Mouse (Mus musculus) testis, adult 2 months (tissue): ENCODE results near the gene Eya3. TPM values are rescaled to one million over a fixed set of nuclear protein-coding genes. Genes with fewer than 3 reads are reported as not detected.

Source experiments
- H3K27ac ChIP-seq: fragments of 200-500 bp; 2 replicates; pipeline ENCODE4 v1.5.1; 2012; ENCODE audit warnings: low read depth, low read length; ENCODE audit not compliant: control insufficient read depth, insufficient read depth
- H3K27me3 ChIP-seq: fragments of 200-500 bp; 2 replicates; pipeline ENCODE4 v1.6.1; 2012; ENCODE audit warnings: mild to moderate bottlenecking, low read length, moderate library complexity; ENCODE audit not compliant: control insufficient read depth, insufficient read depth
- H3K36me3 ChIP-seq: fragments of 200-500 bp; 2 replicates; pipeline ENCODE4 v1.6.1; 2012; ENCODE audit warnings: mild to moderate bottlenecking, low read length; ENCODE audit not compliant: control insufficient read depth, insufficient read depth
- H3K4me1 ChIP-seq: fragments of 200-500 bp; 2 replicates; pipeline ENCODE4 v1.6.1; 2012; ENCODE audit warnings: low read length; ENCODE audit not compliant: control insufficient read depth, insufficient read depth
- H3K4me3 ChIP-seq: fragments of 200-500 bp; 2 replicates; pipeline ENCODE4 v1.5.1; 2012; ENCODE audit warnings: low read depth, mild to moderate bottlenecking, low read length, moderate library complexity, mixed read lengths; ENCODE audit not compliant: control insufficient read depth
- CTCF ChIP-seq: fragments of 200-500 bp; IDR thresholded peaks from 2 replicates; pipeline ENCODE4 v1.5.1; 2012; ENCODE audit warnings: low read depth, mild to moderate bottlenecking, inconsistent platforms, low read length, moderate library complexity; ENCODE audit not compliant: control insufficient read depth, insufficient read depth, insufficient replicate concordance
- POLR2A ChIP-seq: fragments of 200-500 bp; IDR thresholded peaks from 2 replicates; pipeline ENCODE4 v1.6.1; 2012; ENCODE audit warnings: low read depth, mild to moderate bottlenecking, inconsistent platforms, low read length, moderate library complexity; ENCODE audit not compliant: control insufficient read depth
- polyA plus RNA-seq: library from polyadenylated mRNA; depleted of rRNA; stranded (reverse); fragments of >200 nt; gene quantifications from 2 replicates; pipeline ENCODE4 v1.2.3, GENCODE M21; 2012

The Eya3 gene
- polyA plus RNA-seq, 1 experiment, result 65.2 TPM

GRCm38 (mm10) chr4:132689634-132690033 lies 50.8 kb downstream of the Eya3 start:
- H3K4me3 ChIP-seq, result no peak overlapping the region
- no peak overlapping the region for H3K27ac ChIP-seq
- H3K36me3 ChIP-seq, result no peaks in the 10 kb centered on the region; the same call in none of the 2 replicates
- no peak for TF ChIP-seq POLR2A
- no peak for TF ChIP-seq CTCF
- no peaks in the 10 kb centered on the region for H3K27me3 ChIP-seq
- H3K4me1 ChIP-seq, result no peaks in the 10 kb centered on the region

- no peaks in the 10 kb centered on the region for H3K27me3 ChIP-seq
- no peak overlapping the region for H3K27ac ChIP-seq
- no peak overlapping the region for H3K4me3 ChIP-seq
- H3K36me3 ChIP-seq, result no peaks in the 10 kb centered on the region; the same call in none of the 2 replicates
- TF ChIP-seq POLR2A (no peak), CTCF (no peak)
- no peaks in the 10 kb centered on the region for H3K4me1 ChIP-seq
Observed at GRCm38 (mm10) chr4:132693366-132693765, 54.6 kb downstream of the Eya3 start.

DNA sequence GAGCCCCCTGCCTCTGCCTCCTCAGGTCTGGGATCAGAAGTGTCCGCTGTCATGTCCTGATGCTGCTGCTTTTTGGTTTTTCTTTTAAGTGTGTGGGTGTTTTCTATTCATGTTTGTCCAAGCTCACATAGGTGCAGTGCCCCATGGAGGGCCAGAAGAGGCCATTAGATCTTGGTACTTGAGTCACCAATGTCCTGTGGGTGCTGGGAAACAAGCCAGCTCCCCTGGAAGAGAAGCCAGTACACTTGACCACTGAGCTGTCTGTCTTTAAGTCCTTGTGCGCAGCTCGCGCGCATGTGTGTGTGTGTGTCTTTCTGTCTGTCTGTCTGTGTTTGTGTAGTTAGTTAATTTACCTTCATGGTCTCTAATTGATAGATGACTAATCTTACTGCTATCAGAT lies 63.3 kb downstream of the Eya3 start:
- TF ChIP-seq POLR2A, result no peak
- TF ChIP-seq CTCF, result no peak
- no peaks in the 10 kb centered on the region for H3K4me1 ChIP-seq
- H3K36me3 ChIP-seq, result peaks cover 3% of the 10 kb centered on the region
- peak overlapping the region; percentile 79 for H3K4me3 ChIP-seq
- H3K27ac ChIP-seq, result no peak overlapping the region
- no peaks in the 10 kb centered on the region for H3K27me3 ChIP-seq

DNA sequence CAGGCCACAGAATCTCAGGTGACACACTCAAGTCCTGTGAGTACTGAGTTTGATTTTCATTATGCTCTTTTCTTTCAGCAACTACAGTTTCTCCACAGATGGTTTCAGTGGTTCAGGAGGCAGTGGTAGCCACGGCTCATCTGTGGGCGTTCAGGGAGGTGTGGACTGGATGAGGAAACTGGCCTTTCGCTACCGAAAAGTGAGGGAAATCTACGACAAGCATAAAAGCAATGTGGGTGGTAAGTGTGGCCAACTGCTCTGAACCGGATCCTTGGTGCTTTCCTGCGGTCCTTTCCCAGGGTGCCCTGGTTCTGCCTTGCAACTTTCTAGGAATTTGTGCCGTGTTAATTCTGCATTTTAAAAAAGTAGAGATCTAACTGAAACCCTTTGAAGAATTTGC lies 68.1 kb downstream of the Eya3 start:
- TF ChIP-seq POLR2A (no peak), CTCF (no peak)
- Histone ChIP-seq H3K36me3 (peaks cover 4% of the 10 kb centered on the region), H3K4me3 (no peak overlapping the region), H3K27ac (no peak overlapping the region), H3K4me1 (no peaks in the 10 kb centered on the region), H3K27me3 (no peaks in the 10 kb centered on the region)

DNA sequence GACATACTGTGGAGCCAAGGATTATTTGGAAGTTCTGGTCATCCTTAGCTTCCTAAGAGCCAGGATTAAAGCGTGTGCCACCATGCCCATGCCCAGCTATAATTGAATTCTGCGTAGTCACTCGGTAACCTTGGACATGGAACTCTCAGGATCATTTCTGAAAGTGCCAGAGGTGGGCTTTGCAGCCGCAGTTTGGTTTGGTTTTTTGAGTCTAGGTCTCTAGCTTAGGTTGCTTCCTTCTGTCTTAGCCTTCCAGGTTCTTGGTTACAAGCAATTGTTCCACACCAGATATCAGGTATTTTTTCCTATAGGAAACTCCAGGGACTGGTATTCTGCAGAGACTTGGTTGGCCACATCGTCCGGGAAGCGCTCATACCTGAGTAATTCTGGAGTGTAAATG lies 74.4 kb downstream of the Eya3 start:
- Histone ChIP-seq H3K27ac (no peak overlapping the region), H3K4me1 (no peaks in the 10 kb centered on the region), H3K4me3 (no peak overlapping the region), H3K36me3 (peaks cover 3% of the 10 kb centered on the region), H3K27me3 (no peaks in the 10 kb centered on the region)
- TF ChIP-seq POLR2A, result no peak
- TF ChIP-seq CTCF, result no peak

DNA sequence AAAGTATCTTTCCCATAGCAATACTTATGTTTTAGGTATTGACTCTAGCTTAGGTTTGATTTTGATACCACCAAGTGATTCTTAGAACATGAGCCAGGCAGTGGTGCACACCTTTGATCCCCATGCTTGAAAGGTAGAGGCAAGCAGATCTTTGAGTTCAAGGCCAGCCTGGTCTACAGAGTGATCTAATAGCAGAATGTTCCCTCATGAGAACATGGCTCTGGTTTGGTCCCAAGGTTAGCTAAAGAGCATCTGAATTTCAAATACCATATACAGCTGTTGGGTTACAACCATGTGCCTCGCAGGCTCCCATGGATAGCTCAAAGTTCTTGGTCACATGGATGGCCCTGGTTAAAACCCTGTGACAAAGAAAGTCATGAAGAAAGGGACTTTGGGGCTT lies 79.5 kb downstream of the Eya3 start:
- Histone ChIP-seq H3K27ac (no peak overlapping the region), H3K4me1 (no peaks in the 10 kb centered on the region), H3K27me3 (no peaks in the 10 kb centered on the region), H3K4me3 (no peak overlapping the region), H3K36me3 (no peaks in the 10 kb centered on the region; the same call in 1 of the 2 replicates)
- TF ChIP-seq CTCF, result no peak
- TF ChIP-seq POLR2A, result no peak

DNA sequence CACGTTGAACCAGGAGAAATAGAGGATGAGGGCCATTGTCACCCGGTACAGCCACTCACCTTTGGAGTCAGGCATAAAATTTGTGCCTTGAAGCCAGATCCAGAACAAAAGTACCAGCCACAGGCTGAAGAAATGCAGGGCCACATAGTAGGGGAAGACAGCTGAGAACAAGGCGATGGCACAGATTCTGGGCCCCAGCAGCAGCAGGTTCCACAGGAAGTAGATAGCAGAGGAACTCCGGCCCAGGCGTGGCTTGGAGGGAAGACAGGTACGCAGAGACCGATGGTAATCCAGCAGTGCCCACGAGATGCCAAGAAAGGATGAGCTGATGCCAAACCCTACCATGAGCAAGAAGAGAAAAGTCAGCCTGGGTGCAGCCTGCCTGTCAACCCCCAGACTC lies 89.4 kb downstream of the Eya3 start:
- H3K36me3 ChIP-seq, result no peaks in the 10 kb centered on the region; the same call in 1 of the 2 replicates
- peaks cover 19% of the 10 kb centered on the region for H3K4me1 ChIP-seq
- H3K4me3 ChIP-seq, result no peak overlapping the region
- H3K27ac ChIP-seq, result no peak overlapping the region
- TF ChIP-seq CTCF (no peak), POLR2A (no peak)
- H3K27me3 ChIP-seq, result no peaks in the 10 kb centered on the region

GRCm38 (mm10) chr4:132731616-132732015 lies 92.8 kb downstream of the Eya3 start:
- peak overlapping the region; percentile 81 for H3K27ac ChIP-seq
- peaks cover 29% of the 10 kb centered on the region for H3K4me1 ChIP-seq
- peak overlapping the region; percentile 96 for H3K4me3 ChIP-seq
- H3K27me3 ChIP-seq, result no peaks in the 10 kb centered on the region
- TF ChIP-seq POLR2A (no peak), CTCF (no peak)
- H3K36me3 ChIP-seq, result no peaks in the 10 kb centered on the region; the same call in 1 of the 2 replicates
